Mouse (Mus musculus) CD4-positive helper T cell, adult 2 months (primary cell): ENCODE measurements around the gene Tbc1d21.

Experiments
- DNase-seq: peaks from one replicate; pipeline ENCODE4 v3.0.0-alpha.2; 2012; ENCODE audit warnings: low read depth, missing footprints, low spot score

The Tbc1d21 gene

DNA sequence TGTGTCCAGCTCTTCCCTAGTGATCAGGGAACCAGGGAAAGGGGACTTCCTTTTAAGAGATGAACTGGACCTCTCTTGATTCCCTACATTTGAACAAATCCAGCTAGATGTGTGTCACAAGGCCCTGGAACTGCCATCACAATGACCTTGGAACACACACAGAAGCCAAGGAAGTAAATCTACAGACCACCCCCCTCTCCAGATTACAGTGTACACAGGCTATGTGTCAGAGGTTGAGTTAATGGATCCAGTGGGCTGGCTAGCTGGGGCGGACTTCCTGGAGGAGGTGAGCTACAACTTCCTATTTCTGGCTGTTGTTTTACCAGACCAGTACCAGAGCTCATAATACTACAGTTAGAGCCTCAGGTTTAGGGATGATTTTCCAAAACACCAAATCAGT is at the start of gene Tbc1d21:
Gene Tbc1d21 (minus strand): TSS at position 101 of the 400 bp plus-strand sequence.
- no peak for DNase-seq

GRCm38 (mm10) chr9:58411556-58411955 is 41.3 kb upstream of the Tbc1d21 start:
- no peak for DNase-seq

GRCm38 (mm10) chr9:58410057-58410735 is 39.9 kb upstream of the Tbc1d21 start:
- no peak for DNase-seq

DNA sequence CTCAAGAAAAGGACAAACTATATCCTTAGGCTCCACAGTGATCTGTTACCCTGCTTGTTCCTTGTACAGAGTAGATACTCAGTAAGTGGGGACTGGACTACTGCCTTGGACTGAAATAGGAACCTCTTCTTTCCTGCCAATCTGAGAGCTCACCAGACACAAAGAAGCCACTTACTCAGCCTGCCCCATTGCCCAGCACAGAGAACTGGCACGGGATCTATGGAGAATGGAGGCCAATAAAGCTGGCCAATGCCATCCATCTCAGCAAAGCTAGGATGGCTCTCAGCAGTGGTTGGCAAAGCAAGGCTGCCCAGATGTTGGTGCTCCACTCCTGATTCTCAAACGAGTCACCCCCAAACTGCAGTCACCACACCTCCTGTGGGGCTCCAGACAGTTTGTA is 39.0 kb upstream of the Tbc1d21 start:
- no peak for DNase-seq

DNA sequence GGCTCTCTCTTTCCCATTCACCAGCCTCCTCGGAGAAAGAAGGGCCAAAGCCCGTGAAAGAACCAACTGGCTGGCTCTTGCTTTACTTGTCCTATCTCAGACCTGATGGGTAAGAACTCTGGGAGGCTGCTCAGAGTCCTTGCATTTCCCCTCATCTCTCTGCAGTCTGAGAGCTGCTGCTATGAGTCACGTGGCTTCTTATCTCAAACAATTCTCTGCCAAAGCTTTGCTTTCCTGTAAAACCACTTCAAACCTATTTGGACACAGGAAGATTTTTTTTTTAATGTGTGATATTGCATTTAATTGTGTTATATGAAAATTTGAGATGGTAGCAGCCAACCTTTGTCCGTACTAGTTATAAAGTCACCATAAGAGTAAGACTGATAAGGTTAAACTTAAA is 34.2 kb upstream of the Tbc1d21 start:
- no peak for DNase-seq

DNA sequence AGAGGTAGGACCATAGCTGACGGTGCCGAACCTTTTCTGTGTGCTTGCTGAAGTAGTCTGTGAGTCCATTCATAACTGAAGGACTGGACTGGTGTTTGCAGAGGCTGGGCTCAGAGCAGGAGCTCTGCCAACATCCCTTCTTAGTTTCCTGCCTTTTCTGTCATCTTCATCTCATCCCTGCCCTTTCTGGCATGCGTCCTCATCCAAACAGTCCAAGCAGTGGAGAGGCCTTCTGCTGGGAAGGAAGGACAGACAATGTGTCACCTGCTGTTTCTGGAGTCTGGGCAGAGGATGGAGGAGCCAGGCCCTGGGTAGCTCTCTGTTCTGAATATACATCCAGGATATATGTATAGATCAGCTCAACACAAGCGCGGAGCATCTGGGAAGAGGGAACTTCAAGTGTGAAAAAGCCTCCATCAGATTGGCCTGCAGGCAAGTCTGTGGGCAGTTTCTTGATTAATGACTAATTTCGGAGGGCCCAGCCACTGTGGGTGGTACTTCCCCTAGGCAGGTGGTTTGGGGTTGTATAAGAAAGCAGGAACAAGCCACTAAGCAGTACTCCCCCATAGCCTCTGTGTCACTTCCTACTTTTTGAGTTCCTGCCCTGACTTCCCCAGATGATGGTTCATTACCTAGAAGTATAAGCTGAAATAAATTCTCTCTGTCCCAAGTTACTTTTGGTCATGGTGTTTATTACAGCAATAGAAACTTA is 31.3 kb upstream of the Tbc1d21 start:
- no peak for DNase-seq

DNA sequence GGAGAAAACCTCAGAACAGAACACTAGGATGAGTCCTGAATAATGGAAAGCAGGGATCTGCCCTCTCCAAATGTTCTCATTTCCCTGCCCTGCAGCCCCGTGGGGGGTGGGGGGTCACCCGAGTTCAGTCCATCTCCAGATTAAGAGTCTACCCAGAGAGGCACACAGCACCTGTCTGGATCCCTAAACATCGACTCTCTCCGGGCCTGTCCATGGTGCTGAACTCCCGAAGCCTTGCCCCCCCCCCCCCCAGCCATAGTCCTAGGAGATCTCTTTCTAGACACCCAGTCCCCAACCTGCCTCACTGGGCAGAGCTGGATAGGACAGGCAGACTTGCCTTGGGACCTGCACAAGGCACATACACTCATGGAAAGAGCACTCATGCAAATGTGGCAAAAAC is 29.4 kb upstream of the Tbc1d21 start:
- DNase-seq: no peak

- DNase-seq: no peak
Observed at GRCm38 (mm10) chr9:58394605-58395004, 24.4 kb upstream of the Tbc1d21 start.

GRCm38 (mm10) chr9:58393875-58394274 is 23.6 kb upstream of the Tbc1d21 start:
- no peak for DNase-seq

- DNase-seq: no peak
Observed at GRCm38 (mm10) chr9:58388381-58388780, 18.1 kb upstream of the Tbc1d21 start.

DNA sequence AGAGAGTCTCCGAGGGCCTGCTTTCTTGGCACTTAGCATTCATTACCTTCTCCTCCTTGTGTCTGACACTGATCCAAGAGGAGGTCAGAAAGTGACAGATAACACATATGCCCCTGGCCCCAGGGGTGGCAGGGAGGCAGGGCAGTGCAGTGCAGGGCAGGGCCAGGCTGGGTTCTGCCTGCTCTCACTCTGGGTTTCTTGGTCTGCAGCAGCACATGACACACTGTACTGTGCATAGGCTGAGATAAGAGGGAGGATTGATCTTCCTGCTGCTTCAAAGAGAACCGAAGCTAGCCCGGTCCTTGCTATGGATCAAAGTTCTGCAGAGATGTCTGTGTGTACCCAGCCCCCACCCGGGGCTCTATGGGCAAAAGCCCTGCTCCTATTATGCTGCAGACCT is 8.6 kb upstream of the Tbc1d21 start:
- no peak for DNase-seq

DNA sequence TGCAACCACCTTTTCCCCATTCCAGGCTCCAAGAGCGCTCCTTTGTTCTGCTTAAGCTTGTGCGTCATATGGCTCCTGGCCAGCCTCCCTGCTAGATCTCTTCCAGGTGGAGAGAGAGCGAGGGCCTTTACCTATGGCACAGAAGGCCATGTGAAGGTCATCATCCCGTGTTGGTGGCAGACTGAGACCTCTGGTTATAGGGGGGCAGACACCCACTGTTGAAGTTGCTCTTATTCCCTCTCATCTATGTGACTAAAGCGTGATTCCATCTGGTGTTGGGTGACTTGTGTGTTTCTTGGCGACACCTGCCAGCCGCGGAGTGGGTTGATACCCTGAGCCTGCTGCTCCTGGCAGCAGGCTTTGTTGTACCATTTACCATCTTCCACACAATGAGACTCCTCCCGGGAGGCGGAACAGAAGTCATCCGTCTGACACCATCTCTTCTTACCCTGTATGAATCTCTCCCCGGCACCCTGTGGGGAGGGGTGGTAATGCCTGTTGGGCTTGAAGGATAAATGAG is 3.7 kb upstream of the Tbc1d21 start:
- no peak for DNase-seq

- DNase-seq: no peak
Observed at GRCm38 (mm10) chr9:58371914-58372313, 1.7 kb upstream of the Tbc1d21 start.

- peak; percentile 15 for DNase-seq
Observed at GRCm38 (mm10) chr9:58369644-58370043, 611 bp downstream of the Tbc1d21 start.

- DNase-seq: no peak
Observed at GRCm38 (mm10) chr9:58364325-58364724, 5.9 kb downstream of the Tbc1d21 start.

GRCm38 (mm10) chr9:58361956-58362355 is 8.3 kb downstream of the Tbc1d21 start:
- DNase-seq: no peak

DNA sequence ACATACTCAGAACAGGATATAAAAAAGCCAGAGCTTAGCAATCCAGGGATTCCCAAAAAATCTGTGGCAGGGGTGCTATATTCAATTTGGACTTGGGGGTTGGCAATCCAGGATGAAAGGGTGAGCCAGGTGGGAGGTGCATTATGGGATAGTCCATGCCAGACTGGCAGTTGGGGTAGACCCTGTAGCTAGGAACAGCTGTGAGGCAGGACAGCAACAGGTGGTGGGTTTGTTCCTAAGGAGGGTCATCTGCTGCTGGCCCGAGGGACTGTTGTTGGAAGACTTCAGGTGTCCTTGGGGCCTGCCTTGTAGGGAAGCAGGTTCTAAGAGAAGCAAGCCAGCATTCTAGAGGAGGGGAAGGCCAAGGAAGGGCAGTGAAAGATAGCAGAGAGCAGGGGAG is 8.9 kb downstream of the Tbc1d21 start:
- no peak for DNase-seq

DNA sequence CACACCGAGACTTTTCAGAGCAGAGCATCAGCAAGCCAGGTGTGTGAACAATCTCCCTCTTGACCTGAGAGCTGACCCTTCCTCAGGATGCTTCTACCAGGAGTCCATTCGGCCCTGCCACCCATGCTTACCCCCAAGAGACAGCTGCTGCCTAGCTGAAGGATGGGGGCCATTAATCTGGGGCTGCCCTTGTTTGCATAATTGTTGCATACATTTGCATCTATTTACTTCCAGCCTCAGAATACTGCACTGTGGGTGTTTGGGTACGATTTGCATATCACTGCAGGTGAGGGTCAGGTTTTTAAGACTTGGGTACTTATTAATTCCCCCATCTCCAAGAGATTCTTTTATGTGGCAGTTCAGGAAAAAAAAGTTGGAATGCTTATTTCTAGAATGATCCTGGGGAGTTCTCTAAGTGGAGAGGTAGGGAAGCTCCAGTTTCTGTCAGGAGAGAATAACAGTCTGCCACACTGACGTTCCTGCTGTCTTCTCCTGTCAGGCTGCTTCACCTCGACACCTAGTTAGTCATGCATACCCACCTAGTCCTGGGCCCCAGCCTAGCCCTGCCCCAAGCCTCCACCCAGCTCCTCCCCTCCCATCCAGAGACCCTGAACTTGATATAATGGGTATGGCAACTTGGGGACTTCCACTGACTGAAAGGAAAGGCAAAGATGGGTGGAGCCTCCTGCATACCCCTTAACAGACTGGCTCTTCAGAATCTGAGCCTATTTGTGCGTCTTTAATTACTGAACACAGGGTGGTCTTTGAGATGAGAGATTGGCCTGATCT is 14.8 kb downstream of the Tbc1d21 start:
- DNase-seq: no peak

DNA sequence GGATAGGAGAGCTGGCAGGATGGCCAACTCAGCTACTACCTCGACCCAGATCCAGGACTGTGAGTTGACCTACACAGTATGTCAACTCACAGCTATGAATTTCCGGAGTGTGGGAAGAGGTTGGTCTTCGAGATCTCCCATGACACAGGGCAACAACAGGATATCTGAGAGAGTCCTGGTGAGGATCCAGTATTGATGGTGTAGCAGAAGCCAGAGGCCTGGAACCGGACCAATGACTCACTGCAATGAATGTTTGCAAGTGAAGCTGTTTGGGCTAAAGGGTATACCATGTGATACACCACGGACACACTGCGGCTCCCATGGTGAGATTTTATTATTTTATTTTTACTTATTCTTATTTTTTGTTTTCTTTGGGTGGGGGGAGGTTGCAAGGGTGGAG is 15.6 kb downstream of the Tbc1d21 start:
- DNase-seq: no peak

GRCm38 (mm10) chr9:58353224-58353623 is 17.0 kb downstream of the Tbc1d21 start:
- no peak for DNase-seq

GRCm38 (mm10) chr9:58347795-58348194 is 22.5 kb downstream of the Tbc1d21 start:
- no peak for DNase-seq

DNA sequence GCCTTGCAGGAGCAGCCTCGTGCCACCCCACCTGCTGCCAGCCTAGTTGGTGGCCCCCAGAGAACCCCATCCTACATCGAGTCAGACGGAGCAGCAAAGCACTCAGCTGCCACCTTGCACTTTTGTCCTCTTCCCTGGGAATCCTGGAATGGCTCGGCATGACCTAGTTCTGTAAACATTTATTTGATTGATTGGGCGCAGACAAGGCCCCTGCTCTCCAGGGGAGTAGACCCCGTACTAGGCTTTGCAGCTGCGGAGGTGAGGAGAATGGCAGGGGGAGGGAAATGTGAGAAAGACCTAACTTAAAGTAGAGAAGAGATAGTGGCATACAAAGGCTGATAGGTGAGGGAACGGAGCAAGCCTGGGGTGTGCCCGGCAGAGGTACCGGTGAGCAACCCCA is 23.8 kb downstream of the Tbc1d21 start:
- DNase-seq: no peak
